Mouse (Mus musculus) kidney, embryonic 16.5 days (tissue): ENCODE results near the gene Thumpd3. TPM values are rescaled to one million over a fixed set of nuclear protein-coding genes. Genes with fewer than 3 reads are reported as not detected.
A peak's percentile ranks its signal among the peaks of the same experiment; 100 is the strongest.

Experiments used
- ATAC-seq: fragments of 200-750 bp; cut with Nextera tagmentation; 2 replicates; pipeline ENCODE4 v1.8.0; 2017; ENCODE audit warnings: moderate TSS enrichment; ENCODE audit not compliant: low FRiP score, low TSS enrichment
- H3K27ac ChIP-seq: fragments of 300-500 bp; sonication (generic); 2 replicates; pipeline ENCODE4 v1.5.1; 2014; ENCODE audit warnings: low read length
- H3K27me3 ChIP-seq: fragments of 300-500 bp; sonication (generic); 2 replicates; pipeline ENCODE4 v1.6.1; 2014; ENCODE audit warnings: low read length, control low read depth, mixed read lengths; ENCODE audit not compliant: insufficient read depth
- H3K36me3 ChIP-seq: fragments of 300-500 bp; sonication (generic); 2 replicates; pipeline ENCODE4 v1.6.1; 2014; ENCODE audit warnings: low read length, control low read depth, mixed read lengths; ENCODE audit not compliant: insufficient read depth
- H3K4me1 ChIP-seq: fragments of 300-500 bp; sonication (generic); 2 replicates; pipeline ENCODE4 v1.6.1; 2014; ENCODE audit warnings: low read length, control low read depth, mixed read lengths; ENCODE audit not compliant: insufficient read depth
- H3K4me2 ChIP-seq: fragments of 300-500 bp; sonication (generic); replicated peaks from 2 replicates; pipeline ENCODE4 v1.6.1; 2014; ENCODE audit warnings: low read depth, low read length
- H3K4me3 ChIP-seq: fragments of 300-500 bp; sonication (generic); 2 replicates; pipeline ENCODE4 v1.5.1; 2014; ENCODE audit warnings: mild to moderate bottlenecking, low read length
- H3K9ac ChIP-seq: fragments of 300-500 bp; sonication (generic); replicated peaks from 2 replicates; pipeline ENCODE4 v1.6.1; 2014; ENCODE audit warnings: low read length
- H3K9me3 ChIP-seq: fragments of 300-500 bp; sonication (generic); 2 replicates; pipeline ENCODE4 v1.6.1; 2016; ENCODE audit warnings: low read length, control low read depth
- WGBS: fragments of 180-500 bp; shearing (Covaris S2); extraction: QIAGEN DNeasy Blood & Tissue Kit; methylation state at CpG from one replicate; pipeline ENCODE4 v1.1.7; 2014; 5-methylcytosine and 5-hydroxymethylcytosine counted together
- polyA plus RNA-seq: library from polyadenylated mRNA; unstranded; fragments of >200 nt; fragmentation: Nextera tagmentation; extraction: Ambion mirVana; gene quantifications from 2 replicates; pipeline ENCODE4 v1.2.1, GENCODE M21; 2015

Thumpd3 gene
- polyA plus RNA-seq, 1 experiment from 2014 or later: 50.9 TPM

- ATAC-seq: no peak
- 68% methylated on average over 6 of the region's 6 CpGs for WGBS
- Histone ChIP-seq H3K9ac (no peak overlapping the region), H3K9me3 (no peaks in the 10 kb centered on the region), H3K4me1 (peaks cover 9% of the 10 kb centered on the region), H3K4me3 (no peak overlapping the region), H3K27me3 (no peaks in the 10 kb centered on the region), H3K4me2 (no peak overlapping the region), H3K27ac (no peak overlapping the region), H3K36me3 (no peaks in the 10 kb centered on the region)
These were observed 11.6 kb upstream of the Thumpd3 start for GRCm38 (mm10) chr6:113034466-113034865.

- 60% methylated on average over 4 of the region's 4 CpGs for WGBS
These were observed 9.4 kb upstream of the Thumpd3 start for GRCm38 (mm10) chr6:113036463-113037175.

GRCm38 (mm10) chr6:113037946-113038734 is 7.9 kb upstream of the Thumpd3 start:
- Histone ChIP-seq H3K9me3 (no peaks in the 10 kb centered on the region), H3K9ac (peak overlapping the region; percentile 19), H3K4me2 (peak overlapping the region; percentile 56), H3K36me3 (no peaks in the 10 kb centered on the region), H3K27ac (peak overlapping the region; percentile 47; the same call in 1 of the 2 replicates), H3K4me1 (peaks cover 9% of the 10 kb centered on the region), H3K27me3 (no peaks in the 10 kb centered on the region), H3K4me3 (peak overlapping the region; percentile 22)
- WGBS: 3% methylated on average over 19 of the region's 19 CpGs
- ATAC-seq: peak; percentile 73

More at GRCm38 (mm10) chr6:113036463-113037175, 9.4 kb upstream of the Thumpd3 start:
- H3K4me3 ChIP-seq: no peak overlapping the region
- H3K27ac ChIP-seq: no peak overlapping the region
- H3K4me1 ChIP-seq: peaks cover 9% of the 10 kb centered on the region
- H3K9ac ChIP-seq: no peak overlapping the region
- no peaks in the 10 kb centered on the region for H3K9me3 ChIP-seq
- no peak for ATAC-seq
- H3K36me3 ChIP-seq: no peaks in the 10 kb centered on the region
- no peaks in the 10 kb centered on the region for H3K27me3 ChIP-seq
- no peak overlapping the region for H3K4me2 ChIP-seq

GRCm38 (mm10) chr6:113038735-113039058 is 7.3 kb upstream of the Thumpd3 start:
- 20% methylated on average over 5 of the region's 5 CpGs for WGBS
- Histone ChIP-seq H3K4me3 (peak overlapping the region; percentile 22), H3K4me1 (peaks cover 9% of the 10 kb centered on the region), H3K9me3 (no peaks in the 10 kb centered on the region), H3K27me3 (no peaks in the 10 kb centered on the region), H3K27ac (0 out of 2 replicates have a peak overlapping the region, but pooled peaks have one; percentile 47), H3K36me3 (no peaks in the 10 kb centered on the region), H3K4me2 (peak overlapping the region; percentile 56), H3K9ac (peak overlapping the region; percentile 19)
- ATAC-seq: 0 out of 2 replicates have a peak, but pooled peaks have one; percentile 2

GRCm38 (mm10) chr6:113040319-113040718 is 5.7 kb upstream of the Thumpd3 start:
- Histone ChIP-seq H3K36me3 (no peaks in the 10 kb centered on the region), H3K27ac (no peak overlapping the region), H3K4me1 (peaks cover 14% of the 10 kb centered on the region), H3K9me3 (no peaks in the 10 kb centered on the region), H3K4me2 (no peak overlapping the region), H3K27me3 (no peaks in the 10 kb centered on the region), H3K9ac (no peak overlapping the region), H3K4me3 (no peak overlapping the region)
- WGBS: 80% methylated on average over 2 of the region's 2 CpGs
- no peak for ATAC-seq

- Histone ChIP-seq H3K9ac (no peak overlapping the region), H3K4me1 (peaks cover 16% of the 10 kb centered on the region), H3K9me3 (no peaks in the 10 kb centered on the region), H3K27ac (no peak overlapping the region), H3K4me2 (no peak overlapping the region), H3K27me3 (no peaks in the 10 kb centered on the region), H3K4me3 (no peak overlapping the region), H3K36me3 (no peaks in the 10 kb centered on the region)
- 85% methylated on average over 11 of the region's 11 CpGs for WGBS
- ATAC-seq: no peak
These were observed 4.6 kb upstream of the Thumpd3 start for GRCm38 (mm10) chr6:113041215-113041990.

GRCm38 (mm10) chr6:113045575-113045974 is 450 bp upstream of the Thumpd3 start:
- H3K36me3 ChIP-seq: 0 out of 2 replicates have a peak, but pooled peaks cover 12% of the 10 kb centered on the region
- H3K9ac ChIP-seq: peak overlapping the region; percentile 80
- H3K27me3 ChIP-seq: no peaks in the 10 kb centered on the region
- H3K4me2 ChIP-seq: peak overlapping the region; percentile 86
- H3K9me3 ChIP-seq: no peaks in the 10 kb centered on the region
- WGBS: 0% methylated on average over 11 of the region's 11 CpGs
- H3K4me3 ChIP-seq: peak overlapping the region; percentile 86
- peaks cover 18% of the 10 kb centered on the region for H3K4me1 ChIP-seq
- peak overlapping the region; percentile 95 for H3K27ac ChIP-seq
- ATAC-seq: peak; percentile 60

GRCm38 (mm10) chr6:113047016-113047746 is 1.2 kb downstream of the Thumpd3 start:
- Histone ChIP-seq H3K4me3 (peak overlapping the region; percentile 86), H3K27ac (peak overlapping the region; percentile 95), H3K9me3 (no peaks in the 10 kb centered on the region), H3K4me2 (peak overlapping the region; percentile 86), H3K4me1 (peaks cover 18% of the 10 kb centered on the region), H3K9ac (peak overlapping the region; percentile 80), H3K27me3 (no peaks in the 10 kb centered on the region), H3K36me3 (peaks cover 22% of the 10 kb centered on the region)
- WGBS: 55% methylated on average over 15 of the region's 15 CpGs
- no peak for ATAC-seq

- H3K4me2 ChIP-seq: no peak overlapping the region
- H3K4me3 ChIP-seq: no peak overlapping the region
- H3K4me1 ChIP-seq: peaks cover 18% of the 10 kb centered on the region
- H3K9me3 ChIP-seq: no peaks in the 10 kb centered on the region
- WGBS: 97% methylated on average over 2 of the region's 2 CpGs
- no peak for ATAC-seq
- H3K36me3 ChIP-seq: peaks cover 25% of the 10 kb centered on the region
- no peak overlapping the region for H3K27ac ChIP-seq
- no peaks in the 10 kb centered on the region for H3K27me3 ChIP-seq
- H3K9ac ChIP-seq: no peak overlapping the region
These were observed 2.3 kb downstream of the Thumpd3 start for GRCm38 (mm10) chr6:113048371-113048770.
